In the genomic region with DNA sequence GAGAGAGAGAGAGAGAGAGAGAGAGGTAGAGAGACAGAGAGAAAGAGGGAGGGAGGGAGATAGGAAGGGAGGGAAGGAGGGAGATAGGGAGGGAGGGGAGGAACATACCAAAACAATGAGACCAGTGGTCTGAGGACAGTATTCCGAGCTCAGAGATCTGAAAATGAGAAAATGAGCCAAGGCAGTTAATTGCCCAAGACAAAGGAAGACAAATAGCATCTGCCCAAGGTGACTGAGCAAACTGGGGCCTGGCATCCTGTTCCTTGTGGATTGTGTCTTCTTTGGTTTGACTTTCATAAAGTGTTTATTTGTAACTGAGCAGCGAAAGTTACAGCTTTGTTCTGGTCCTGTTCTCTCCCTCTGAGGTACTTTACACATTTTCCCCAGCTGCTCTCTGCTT, we compare ENCODE assay signal across 28 mouse cellular contexts.
"Had no signal": no experiment of that assay in that cellular context is flagged by ENCODE, and none has a peak within 500 bp of the region (broad histone marks: within the 10 kb centered on the region; RNA-seq: fewer than 3 reads in every experiment).

No protein-coding gene starts in this region.

- H3K4me3 ChIP-seq: embryonic facial prominence, embryonic 10.5 days; embryonic facial prominence, embryonic 12.5 days; embryonic facial prominence, embryonic 13.5 days; embryonic facial prominence, embryonic 15.5 days; erythroblast, embryonic 14.5 days; forebrain, embryonic 10.5 days; forebrain, embryonic 12.5 days; forebrain, embryonic 13.5 days; forebrain, embryonic 15.5 days; gastrocnemius, adult 2 months; heart, adult 2 months had no signal

- H3K9me3 ChIP-seq: embryonic facial prominence, embryonic 10.5 days; embryonic facial prominence, embryonic 12.5 days; embryonic facial prominence, embryonic 13.5 days; embryonic facial prominence, embryonic 15.5 days; forebrain, embryonic 10.5 days; forebrain, embryonic 12.5 days; forebrain, embryonic 13.5 days; forebrain, embryonic 15.5 days had no signal

- H3K36me3 ChIP-seq: embryonic facial prominence, embryonic 10.5 days; embryonic facial prominence, embryonic 12.5 days; embryonic facial prominence, embryonic 13.5 days; embryonic facial prominence, embryonic 15.5 days; forebrain, embryonic 10.5 days; forebrain, embryonic 12.5 days; forebrain, embryonic 15.5 days had no signal

- H3K4me1 ChIP-seq: embryonic facial prominence, embryonic 10.5 days; embryonic facial prominence, embryonic 12.5 days; embryonic facial prominence, embryonic 13.5 days; embryonic facial prominence, embryonic 15.5 days; forebrain, embryonic 10.5 days; forebrain, embryonic 12.5 days; forebrain, embryonic 13.5 days; forebrain, embryonic 15.5 days had no signal

- ATAC-seq: forebrain, embryonic 13.5 days; forebrain, embryonic 14.5 days; forebrain, embryonic 15.5 days; forebrain, embryonic 16.5 days; forebrain, postnatal 0 days had no signal

- H3K27me3 ChIP-seq: embryonic facial prominence, embryonic 12.5 days; embryonic facial prominence, embryonic 13.5 days; embryonic facial prominence, embryonic 15.5 days; forebrain, embryonic 12.5 days; forebrain, embryonic 13.5 days; forebrain, embryonic 15.5 days had no signal

- H3K27ac ChIP-seq: embryonic facial prominence, embryonic 10.5 days; embryonic facial prominence, embryonic 12.5 days; embryonic facial prominence, embryonic 13.5 days; embryonic facial prominence, embryonic 15.5 days; forebrain, embryonic 10.5 days; forebrain, embryonic 12.5 days; forebrain, embryonic 13.5 days; forebrain, embryonic 15.5 days; gastrocnemius, adult 2 months; heart, adult 2 months had no signal

- H3K9ac ChIP-seq: embryonic facial prominence, embryonic 12.5 days; embryonic facial prominence, embryonic 13.5 days; embryonic facial prominence, embryonic 15.5 days; forebrain, embryonic 12.5 days; forebrain, embryonic 13.5 days; forebrain, embryonic 15.5 days; forebrain, postnatal 0 days had no signal

- DNase-seq: cerebellum, adult 2 months; cerebellum, adult 8-10 months; cerebellum, adult 9-10 months; cerebellum, adult 9-11 months; cerebellum, postnatal 10 days; cerebellum, postnatal 14 days; cerebellum, postnatal 25 days; cerebellum, postnatal 36 days; embryo, embryonic 11 days; forebrain, postnatal 0 days; gastrocnemius, adult 2 months; gastrocnemius, postnatal 10 days; gastrocnemius, postnatal 14 days; gastrocnemius, postnatal 25 days; gastrocnemius, postnatal 36 days; heart, adult 18-20 months; heart, adult 2 months had no signal

- H3K4me2 ChIP-seq: embryonic facial prominence, embryonic 12.5 days; embryonic facial prominence, embryonic 13.5 days; embryonic facial prominence, embryonic 15.5 days; forebrain, embryonic 12.5 days; forebrain, embryonic 13.5 days; forebrain, embryonic 15.5 days had no signal
